Mouse (Mus musculus): ENCODE measurements around the gene Ilf3. TPM values are rescaled to one million over a fixed set of nuclear protein-coding genes. Genes with fewer than 3 reads are reported as not detected.
A peak's percentile ranks its signal among the peaks of the same experiment; 100 is the strongest.
"Not testable (repeated sequence)": the region's sequence is repeated elsewhere in the genome, so short reads cannot be mapped to it uniquely, and the experiment has no call there.

Gene Ilf3
- 44.2 and 47.5 TPM in 2 replicates for polyA plus RNA-seq (2012; rRNA removed)

DNA sequence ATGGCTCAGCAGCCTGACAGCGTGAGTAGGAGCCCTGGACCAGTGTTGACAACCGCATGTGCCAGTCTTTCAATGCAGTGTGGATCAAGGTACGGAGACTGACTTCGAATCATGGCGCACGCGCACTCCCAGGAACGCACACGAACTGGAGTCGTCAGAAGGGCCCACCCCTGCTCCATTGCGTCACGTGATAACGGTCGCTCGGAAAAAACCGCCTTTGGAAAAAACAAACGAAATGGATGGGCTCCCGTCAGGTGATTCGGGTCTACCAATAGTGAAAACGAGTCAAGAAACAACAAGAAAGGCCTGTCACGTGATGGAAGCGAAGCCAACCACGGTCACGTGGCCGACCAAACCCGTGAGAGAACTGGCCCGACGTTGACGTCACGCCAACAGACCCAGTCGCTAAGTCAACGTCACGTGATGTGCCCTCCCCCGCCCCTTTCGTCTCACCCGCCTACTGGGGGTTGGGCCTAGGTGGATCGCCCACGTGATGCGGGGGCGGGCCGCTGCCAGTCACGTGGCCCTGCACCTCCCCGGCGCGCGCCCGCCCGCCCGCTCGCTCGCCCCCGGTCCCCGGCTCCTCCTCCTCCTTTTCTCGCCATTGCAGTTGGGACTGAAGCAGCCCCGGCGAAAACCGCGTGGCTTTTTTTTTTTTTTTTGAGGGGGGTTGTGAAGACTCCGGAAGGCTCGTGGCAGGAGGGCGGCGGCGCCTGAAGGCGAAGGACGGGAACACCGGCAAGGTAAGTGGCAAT, at the start of gene Ilf3:
TSS of gene Ilf3 (plus strand) at position 515 of the 755 bp plus-strand sequence.
- DNase-seq (ENCODE audit: low read depth), result peak; percentile 99

DNA sequence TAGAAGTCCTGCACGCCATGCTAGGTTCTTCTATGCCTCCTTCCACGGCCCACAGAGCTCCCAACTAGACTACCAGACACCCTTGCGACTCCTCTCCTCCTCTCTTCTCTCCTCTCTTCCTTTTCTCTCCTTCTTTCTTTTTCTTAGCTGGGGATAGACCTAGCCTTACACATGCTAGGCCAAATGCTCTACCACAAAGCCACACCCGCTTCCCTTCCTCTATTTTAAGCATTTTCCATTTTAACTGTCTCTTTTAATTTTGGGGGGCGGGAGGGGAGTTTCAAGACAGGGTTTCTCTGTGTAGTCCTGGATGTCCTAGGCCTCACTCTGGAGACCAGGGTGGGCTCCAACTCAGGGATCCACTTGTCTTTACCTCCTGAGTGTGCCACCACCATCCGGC, 48.9 kb upstream of the Ilf3 start:
- DNase-seq (ENCODE audit: low read depth), result no peak

DNA sequence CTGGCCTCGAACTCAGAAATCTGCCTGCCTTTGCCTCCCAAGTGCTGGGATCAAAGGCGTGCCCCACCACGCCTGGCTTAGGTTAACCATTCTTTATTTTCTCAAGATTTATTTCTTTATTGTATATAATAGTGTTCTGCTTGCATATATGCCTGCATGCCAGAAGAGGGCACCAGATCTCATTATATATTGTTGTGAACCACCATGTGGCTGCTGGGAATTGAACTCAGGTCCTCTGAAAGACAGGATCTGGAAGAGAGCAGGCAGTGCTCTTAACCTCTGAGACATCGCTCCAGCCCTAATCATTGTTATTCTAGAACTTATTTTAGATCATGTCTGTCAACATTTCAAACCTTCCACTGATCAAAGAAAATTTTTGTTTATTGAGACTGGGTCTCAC, 48.2 kb upstream of the Ilf3 start:
- DNase-seq (ENCODE audit: low read depth), result no peak

DNA sequence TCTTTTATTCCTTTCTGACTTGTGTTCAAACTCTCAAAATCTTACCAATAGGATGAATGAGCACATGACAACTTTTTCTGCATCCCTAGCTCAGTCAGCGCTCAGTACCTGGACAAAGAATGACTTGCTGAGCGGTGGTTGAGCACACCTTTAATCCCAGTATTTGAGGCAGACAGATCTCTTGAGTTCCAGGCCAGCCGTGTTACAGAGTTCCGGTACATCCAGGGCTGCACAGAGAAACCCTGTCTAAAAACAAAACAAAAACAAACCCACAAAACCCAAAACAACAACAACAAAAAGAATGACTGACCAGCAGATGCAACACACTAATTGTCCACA, 47.4 kb upstream of the Ilf3 start:
- DNase-seq (ENCODE audit: low read depth), result no peak

DNA sequence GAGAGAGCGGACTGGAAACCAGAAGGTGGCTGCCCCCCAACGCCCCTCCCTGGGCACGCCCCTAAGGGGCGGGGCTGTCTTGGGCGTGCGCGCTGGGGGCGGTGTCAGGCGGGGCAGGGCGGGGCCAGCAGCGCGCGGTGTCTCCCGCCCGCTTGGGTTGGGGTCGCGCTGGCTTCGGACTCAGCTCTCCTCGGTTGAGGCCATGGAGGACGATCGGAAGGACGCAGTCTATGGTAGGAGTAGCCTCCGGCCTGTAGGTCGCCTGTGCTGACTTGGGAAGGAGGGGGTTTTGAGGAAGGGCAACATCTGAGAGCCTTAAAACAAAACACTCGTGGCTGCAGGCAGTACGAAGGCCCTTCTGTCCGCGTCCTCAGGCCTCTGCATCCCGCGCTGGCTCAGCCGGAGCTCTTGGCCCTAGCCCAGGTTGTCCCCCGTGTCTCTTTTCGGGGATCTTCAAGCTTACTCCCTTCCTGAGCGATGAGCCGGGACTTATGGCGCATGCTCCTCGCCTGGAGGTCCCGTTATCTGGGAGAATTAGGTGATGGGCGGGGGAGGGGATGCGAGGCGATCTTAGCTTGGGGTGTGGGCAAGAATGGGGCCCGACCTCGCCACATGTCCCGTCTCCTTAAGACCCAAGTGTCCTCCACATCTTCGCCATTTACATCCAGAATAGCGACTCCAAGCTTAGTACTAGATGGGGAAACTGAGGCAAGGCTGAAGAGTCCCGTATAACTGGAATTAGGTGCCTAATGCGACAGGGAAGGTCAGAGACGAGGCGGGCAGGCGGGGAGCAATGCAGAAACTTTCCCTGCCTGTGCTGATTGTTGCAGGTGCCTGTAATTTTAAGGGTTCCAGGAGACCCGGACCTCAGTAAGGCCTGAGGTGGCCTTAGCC, 46.8 kb upstream of the Ilf3 start, which contains the start of gene Slc44a2:
TSS of gene Slc44a2 (plus strand) at position 80 of the 894 bp plus-strand sequence.
- DNase-seq (ENCODE audit: low read depth), result no peak

DNA sequence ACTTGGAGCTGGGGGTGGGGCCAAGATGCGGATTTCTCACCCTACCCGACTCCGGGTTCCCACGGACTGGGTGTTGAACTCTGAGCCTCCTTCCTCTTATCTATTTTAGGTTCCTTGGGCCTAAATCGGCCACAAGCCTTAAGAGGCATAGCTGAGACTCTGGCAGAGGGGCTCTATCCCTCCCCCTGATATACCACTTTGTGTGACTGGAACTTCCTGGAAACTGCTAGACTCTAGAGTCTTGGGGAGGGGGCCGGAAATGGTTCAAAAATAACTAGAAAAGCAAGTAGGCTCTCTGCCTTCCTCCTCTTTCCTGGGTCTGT, 46.2 kb upstream of the Ilf3 start:
- no peak for DNase-seq (ENCODE audit: low read depth)

DNA sequence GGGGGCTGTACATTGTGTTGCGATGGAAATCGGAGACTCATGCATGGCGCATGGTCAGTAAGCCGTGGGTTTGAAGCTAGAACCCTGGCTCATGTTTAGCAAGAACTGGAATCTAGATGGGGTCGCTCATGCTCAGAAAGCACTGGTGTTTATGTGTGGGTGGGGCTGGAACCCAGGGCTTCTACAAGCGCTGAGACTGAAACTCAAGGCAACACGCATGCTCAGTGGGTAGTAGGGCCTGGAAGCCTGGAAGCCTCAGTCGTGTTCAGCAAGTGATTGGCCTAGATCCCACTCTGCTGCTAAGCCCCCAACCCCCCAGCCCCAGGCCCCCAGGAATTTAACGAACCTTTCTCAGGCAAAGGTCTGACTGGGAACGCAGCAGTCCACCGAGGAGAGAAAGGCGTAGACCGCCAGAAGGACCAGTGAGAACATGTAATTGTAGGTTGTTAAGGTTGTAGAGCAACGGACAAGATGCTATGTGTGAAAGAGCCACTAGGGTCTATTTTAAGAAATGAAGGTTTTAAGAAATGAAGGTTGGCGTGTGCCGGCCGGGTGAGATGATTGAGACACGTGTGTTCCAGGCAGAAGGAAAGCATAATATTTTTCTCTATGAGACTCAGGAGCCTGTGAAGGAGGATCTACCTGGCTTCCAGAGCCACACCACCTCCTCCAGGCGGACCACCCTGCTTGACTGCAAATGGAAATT, 45.3 kb upstream of the Ilf3 start:
- DNase-seq (ENCODE audit: low read depth), result no peak

DNA sequence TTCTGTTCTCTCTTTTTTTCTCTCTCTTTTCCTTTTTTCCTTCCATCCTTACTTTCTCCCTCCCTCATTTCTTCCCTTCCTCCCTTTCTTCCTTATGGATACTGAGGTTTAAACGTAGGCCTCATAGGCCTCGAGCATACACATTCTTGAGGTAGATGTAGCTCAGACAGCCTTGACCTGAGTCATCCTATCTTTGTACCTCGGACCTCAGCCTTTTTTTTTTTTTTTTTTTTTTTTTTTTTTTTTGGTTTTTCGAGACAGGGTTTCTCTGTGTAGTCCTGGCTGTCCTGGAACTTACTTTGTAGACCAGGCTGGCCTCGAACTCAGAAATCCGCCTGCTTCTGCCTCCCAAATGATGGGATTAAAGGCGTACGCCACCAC, 44.8 kb upstream of the Ilf3 start:
- not testable (repeated sequence) for DNase-seq (ENCODE audit: low read depth)

DNA sequence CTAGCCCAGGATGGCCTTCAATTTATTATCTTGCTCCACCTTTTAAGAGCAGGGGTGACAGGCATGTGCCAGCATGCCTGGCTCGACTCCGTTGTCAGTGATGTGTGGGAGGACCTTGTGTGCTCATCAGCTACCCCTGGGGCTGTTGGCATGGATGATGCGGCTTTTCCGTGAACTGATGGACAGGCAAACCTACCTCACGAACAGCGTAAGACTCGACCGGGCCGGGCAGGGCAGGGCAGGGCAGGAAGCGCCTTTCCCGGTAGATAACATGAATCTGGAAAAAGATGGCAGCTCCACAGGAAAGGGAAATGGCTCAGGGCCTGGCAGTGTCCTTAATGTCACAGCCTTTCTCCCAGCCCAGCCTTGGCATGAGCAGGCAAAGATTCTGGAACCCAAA, 43.4 kb upstream of the Ilf3 start:
- peak; percentile 89 for DNase-seq (ENCODE audit: low read depth)

DNA sequence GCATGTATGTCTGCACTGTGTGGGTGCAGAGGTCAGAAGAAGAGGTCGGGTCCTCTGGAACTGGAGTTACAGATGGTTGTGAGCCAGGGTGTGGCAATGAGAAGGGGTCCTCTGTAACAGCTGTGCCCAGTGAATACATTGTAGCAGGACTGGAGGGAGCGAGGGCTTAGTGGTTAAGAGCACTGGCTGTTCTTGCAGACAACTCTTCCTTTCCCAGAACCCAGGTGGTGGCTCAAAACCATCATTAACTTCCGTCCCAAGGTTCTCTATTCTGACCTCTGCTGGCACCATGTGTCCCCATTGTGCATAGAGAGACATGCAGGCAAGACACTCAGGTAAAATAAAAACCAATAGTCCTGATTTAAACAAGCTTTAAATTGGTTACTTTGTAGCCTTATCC, 40.1 kb upstream of the Ilf3 start:
- no peak for DNase-seq (ENCODE audit: low read depth)

DNA sequence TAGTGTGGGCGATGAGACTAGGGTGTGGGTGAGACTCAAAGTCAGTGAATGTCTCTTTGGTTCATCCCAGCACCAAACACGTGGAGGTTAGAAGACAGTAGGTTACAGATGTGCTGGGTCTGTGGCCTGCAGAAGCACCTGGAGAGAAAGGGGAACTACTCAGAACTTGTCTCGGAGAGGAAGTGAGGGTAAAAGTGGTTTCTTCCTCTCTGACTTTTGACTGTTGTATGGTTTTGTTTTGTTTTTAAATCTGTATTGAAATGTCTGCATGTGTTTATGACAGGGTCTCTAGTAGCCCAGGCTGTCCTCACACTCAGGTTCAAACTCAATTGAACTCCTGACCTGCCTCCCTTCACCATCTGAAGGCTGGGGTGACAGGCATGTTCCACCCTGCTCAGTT, 39.6 kb upstream of the Ilf3 start:
- DNase-seq (ENCODE audit: low read depth), result no peak

DNA sequence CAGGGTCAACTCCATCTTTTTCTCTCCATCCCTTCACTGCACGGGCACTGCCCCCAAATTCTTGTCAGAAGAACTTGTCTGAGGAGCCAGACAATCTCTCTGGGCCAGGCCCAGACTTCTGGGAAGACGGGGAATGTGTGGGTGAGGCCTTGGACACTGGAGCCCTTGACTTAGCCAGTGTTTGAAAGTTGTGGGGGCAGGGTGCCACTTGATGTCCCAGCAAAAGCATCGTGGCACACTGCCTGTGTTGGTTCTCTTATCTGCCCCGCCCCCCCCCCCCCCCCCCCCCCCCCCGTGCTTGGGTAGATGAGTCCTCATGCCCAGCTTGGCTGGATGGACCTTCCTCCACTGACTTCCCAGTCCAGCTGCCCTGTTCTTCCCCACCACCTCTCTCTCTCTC, 38.6 kb upstream of the Ilf3 start:
- DNase-seq (ENCODE audit: low read depth), result no peak

DNA sequence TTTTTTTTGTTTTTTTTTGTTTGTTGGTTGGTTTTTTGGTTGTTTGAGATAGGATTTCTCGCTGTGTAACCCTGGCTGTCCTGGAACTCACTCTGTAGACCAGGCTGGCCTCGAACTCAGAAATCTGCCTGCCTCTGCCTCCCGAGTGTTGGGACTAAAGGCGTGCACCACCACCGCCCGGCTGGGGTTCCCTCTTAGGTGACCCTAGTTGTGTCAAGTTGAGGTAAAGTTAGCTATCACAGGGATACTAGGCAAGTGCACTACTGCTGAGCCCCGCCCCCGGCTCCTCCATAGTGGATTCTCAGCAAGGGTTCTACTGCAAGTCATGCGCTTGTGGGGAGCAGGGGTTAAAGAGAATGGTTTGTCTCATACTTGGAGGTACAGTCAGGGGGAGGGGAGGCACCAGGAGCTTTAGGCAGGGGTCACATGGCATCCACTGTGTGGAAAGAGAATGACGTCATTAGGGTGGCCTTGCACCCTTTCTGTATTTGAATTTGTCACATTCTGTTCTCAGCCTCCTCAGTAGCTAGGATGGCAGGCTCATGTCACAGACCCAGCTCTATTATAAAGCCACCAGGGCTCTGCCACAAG, 37.9 kb upstream of the Ilf3 start:
- DNase-seq (ENCODE audit: low read depth), result no peak

DNA sequence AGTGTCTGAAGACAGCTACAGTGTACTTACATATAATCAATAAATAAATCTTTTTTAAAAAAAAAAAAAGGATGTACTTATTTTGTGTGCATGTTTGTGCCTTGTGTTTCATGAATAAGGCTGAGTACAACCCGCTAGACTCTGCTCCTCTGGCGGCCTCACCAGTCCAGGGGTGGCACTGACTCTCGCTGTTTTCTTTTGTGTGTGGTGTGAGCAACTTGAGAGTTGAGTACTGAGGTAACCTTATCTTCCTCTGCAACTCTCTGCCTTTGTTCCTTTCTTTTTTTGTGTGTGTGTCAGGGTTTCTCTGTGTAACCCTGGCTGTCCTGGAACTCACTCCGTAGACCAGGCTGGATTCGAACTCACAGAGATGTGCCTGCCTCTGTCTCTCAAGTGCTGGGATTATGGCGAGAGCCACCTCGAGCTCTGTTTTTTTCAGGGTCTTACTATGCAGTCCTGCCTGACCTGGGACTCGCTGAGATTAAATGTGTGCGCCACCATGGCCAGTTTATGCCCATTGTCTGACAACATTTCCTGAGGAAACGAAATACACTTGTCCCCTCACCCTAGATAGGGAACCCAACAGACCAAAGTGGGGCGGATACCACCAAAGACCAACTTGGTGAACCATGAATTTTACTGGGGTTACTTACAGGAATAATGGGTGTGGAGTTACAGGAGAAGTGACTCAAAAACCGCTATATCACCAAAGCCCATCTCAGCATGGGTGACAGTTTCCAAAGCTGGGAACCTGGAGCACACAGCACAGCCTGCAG, 36.1 kb upstream of the Ilf3 start:
- DNase-seq (ENCODE audit: low read depth), result no peak

DNA sequence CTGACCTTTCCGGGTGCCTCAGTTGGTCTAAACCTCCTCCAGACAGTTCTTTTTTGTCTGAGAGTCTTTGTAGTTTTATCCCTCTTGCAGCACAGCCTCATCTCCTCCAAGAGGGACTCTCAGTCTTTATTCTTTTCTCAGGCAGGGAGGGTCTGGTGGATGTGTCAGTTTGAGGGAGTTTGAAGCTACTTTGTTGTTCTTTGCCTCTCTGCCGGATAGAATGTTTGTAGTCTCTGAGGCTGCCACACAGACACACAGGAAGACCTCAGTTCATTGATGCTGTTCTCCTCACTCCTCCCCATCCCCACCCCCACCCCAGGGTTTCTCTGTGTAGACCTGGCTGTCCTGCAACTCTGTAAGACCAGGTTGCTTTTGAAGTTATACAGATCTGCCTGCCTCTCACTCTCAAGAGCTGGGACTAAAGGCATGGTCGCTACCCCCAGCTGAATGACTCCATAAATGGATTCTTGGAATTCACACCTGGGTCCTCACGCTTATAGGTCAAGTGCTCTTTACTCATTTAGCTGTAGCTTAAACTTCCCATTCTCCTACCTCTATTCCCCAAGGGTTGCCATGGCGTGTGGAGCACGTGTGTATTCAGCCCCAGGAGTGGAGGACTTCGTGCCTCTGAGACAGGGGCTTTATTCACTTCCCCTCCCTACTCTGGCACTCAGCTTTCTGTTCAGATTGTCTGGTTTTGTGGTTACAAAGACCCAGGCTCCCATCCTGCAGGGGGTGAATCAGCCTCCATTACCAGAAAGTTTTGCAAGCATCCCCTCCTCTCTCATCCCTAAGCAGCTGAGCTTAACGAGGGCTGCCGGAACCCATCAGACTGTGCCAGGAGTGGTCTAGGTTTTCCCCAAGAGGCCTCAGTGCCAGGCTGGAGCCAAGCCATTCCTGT, 35.3 kb upstream of the Ilf3 start:
- no peak for DNase-seq (ENCODE audit: low read depth)

DNA sequence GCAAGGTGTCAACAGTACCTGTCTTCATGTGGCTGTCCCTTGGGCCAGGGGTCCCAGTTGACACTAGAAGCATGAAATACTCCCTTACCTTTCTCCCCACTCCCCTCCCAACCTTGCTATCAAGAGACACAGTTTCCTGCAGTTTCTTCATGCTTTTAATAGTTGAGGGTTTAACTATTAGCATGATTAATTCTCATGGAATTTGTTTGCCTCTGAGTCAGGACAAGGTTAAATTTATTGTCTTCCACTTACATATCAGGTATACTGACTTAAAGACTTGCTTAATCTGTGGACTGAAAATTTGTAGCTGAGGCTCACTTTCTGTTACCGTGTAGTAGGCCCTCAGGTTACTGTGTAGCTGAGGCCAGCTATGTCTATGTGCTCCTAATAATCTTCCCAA, 34.1 kb upstream of the Ilf3 start:
- no peak for DNase-seq (ENCODE audit: low read depth)

DNA sequence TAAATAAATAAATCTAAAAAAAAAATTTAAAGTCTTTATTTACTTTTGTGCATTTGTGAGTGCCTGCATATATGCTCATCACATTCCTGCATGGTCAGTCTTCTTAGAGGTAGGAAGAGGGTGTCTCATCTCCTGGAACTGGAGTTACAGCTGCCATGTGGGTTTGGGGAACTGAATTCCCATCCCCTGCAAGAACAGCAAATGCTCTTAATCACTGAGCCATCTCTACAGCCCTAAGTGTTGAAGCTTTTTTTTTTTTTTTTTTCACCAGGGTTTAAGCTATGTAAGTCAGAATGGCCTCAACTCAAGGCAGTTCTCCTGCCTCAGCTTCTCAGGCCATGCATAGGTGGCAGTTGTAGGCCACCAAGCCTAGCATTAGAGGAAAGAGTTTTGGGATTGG, 32.9 kb upstream of the Ilf3 start:
- DNase-seq (ENCODE audit: low read depth), result no peak

DNA sequence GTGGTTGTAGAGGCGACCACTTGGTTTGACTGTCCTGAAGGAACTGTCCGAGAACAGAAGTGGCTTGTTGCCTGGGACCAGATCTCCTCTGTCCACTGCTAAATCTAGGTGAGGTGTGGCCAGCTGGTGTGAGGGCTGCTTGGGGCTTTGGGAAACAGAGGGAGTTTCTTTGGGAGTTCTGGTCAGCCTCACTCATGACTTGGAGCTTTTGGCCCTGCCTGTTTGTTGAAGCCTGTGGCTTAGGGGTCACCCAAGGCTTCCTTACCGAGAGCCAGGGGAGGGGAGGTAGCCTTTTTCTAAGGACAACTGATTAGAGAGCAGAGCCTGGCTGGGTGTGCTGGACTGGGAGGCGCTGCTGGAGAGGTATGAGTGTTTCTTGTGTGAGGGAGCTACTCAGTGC, 32.3 kb upstream of the Ilf3 start:
- no peak for DNase-seq (ENCODE audit: low read depth)

DNA sequence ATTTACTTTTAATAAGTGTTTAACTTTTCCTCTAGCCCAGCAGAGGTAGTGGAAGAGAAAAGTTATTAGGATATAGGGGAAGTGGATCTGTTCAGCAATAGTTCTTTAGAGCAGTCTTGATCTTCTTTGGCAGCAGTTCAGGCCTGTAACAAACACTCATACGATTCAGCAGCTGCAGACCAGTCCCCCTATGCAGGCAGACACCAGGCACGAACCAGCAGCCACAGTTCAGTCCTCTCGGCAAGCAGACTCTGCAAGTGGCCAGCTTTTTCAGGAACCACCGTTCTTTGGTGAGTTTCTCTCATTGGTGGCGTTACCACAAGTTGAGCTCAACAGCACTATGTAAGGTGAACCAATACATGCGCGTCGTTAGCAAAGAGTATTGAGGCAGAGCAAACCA, 31.2 kb upstream of the Ilf3 start:
- DNase-seq (ENCODE audit: low read depth), result no peak

DNA sequence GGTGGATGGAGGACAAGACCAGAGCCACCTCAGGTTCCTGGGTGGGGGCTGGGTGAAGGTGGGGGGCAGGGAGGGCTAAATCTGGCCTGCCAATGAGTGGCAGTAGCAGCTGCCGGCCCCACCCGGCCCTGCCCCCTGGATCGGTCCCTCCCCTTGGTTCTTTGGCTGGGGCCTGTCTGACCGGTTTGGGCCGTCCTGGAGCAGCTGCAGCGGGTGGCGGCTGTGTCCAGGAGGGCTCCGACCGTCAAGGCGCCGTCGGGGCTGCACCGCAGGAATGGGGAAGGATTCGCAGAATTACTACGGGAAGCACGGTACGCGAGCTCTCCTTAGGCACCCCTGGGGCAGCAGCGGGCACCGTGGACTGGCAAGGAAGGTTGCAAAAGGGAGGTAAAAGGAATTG, 30.0 kb upstream of the Ilf3 start:
- no peak for DNase-seq (ENCODE audit: low read depth)

DNA sequence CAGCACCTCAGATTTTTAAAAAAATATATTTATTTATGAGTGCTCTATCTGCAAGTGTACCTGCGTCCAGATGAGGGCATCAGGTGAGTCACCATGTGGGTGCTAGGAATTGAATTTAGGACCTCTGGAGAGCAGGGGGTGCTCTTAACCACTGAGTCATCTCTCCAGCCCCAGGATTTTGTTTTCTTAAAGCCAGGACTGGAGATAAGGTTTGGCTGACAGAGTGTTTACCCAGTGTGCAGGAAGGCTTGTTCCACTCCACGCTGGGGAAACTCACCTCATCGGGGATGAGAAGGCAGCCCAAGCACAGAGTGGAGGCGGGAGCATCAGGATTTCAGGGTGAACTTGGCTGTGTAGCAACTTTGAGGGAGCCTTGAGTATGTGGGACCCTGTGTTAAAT, 27.3 kb upstream of the Ilf3 start:
- DNase-seq (ENCODE audit: low read depth), result no peak
